Mouse (Mus musculus) T-cell, adult 66 days (primary cell): ENCODE measurements around the gene BC053393. TPM values are rescaled to one million over a fixed set of nuclear protein-coding genes. Genes with fewer than 3 reads are reported as not detected.

Experiments
- total RNA-seq, 2 experiments: library from RNA; stranded (reverse); gene quantifications; 3 replicates in 1 of 2; 4 replicates in 1 of 2; pipeline ENCODE4 v1.2.4; 2023

BC053393 gene
- not detected for total RNA-seq

GRCm38 (mm10) chr11:46571327-46571726 is at the start of gene BC053393:
Gene BC053393 (plus strand): TSS chr11:46571536.

GRCm38 (mm10) chr11:46523912-46524311 is 47.4 kb upstream of the BC053393 start, which contains the start of gene Gm12169:
Gene Gm12169 (plus strand): TSS chr11:46524212.

GRCm38 (mm10) chr11:46629211-46629795 is 58.0 kb downstream of the BC053393 start, which contains the start of gene Dppa1:
Gene Dppa1 (minus strand): TSS chr11:46629261.

Other genes starting within 250 kb of the BC053393 start
- 100 to 1,000 TPM; 424 to 440 TPM for gene Itk, start 182.0 kb upstream of the BC053393 start, total RNA-seq
- 1 to 10 TPM; 1.4 to 1.6 TPM for gene Fam71b, start 175.0 kb upstream of the BC053393 start, total RNA-seq
- 10 to 100 TPM; 17.0 to 21.4 TPM for gene Med7, start 134.6 kb upstream of the BC053393 start, total RNA-seq
- under 1 TPM; 0.47 to 0.70 TPM for gene Havcr2, start 116.6 kb upstream of the BC053393 start, total RNA-seq
- not detected for gene Gm12169, start 47.3 kb upstream of the BC053393 start, total RNA-seq
- gene Dppa1, start 57.7 kb downstream of the BC053393 start, total RNA-seq, result not detected
- gene Timd2, start 135.5 kb downstream of the BC053393 start, total RNA-seq, result not detected
- gene Havcr1, start 163.5 kb downstream of the BC053393 start, total RNA-seq, result under 1 TPM in 1 of 2 experiments, not detected in 1; 0.73 TPM
- gene Timd4, start 239.3 kb downstream of the BC053393 start, total RNA-seq, result under 1 TPM in 1 of 2 experiments, not detected in 1; 0.23 TPM